Mouse (Mus musculus): Measurements from ENCODE around the gene Tcirg1.

The Tcirg1 gene

DNA sequence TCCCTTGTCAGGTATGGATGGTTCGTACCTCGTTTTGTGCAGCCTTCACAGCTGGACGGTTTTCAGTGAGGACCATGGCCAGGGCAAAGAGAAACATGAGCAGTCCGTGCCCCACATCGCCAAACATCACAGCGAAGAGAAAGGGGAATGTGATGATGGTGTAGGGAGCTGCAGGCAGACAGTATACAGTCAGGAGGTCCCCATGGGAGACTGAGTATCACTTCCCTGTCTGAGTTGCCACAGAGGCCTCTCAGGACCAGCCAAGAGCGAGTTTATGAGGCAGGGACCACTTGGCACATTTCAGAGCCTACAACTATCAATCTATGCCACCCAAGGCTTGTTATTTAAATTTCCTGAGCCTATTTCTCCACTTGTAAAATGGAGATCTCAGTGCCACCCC lies 8.0 kb downstream of the Tcirg1 start:
- DNase-seq (ENCODE audit: low read depth, low spot score), result no peak

DNA sequence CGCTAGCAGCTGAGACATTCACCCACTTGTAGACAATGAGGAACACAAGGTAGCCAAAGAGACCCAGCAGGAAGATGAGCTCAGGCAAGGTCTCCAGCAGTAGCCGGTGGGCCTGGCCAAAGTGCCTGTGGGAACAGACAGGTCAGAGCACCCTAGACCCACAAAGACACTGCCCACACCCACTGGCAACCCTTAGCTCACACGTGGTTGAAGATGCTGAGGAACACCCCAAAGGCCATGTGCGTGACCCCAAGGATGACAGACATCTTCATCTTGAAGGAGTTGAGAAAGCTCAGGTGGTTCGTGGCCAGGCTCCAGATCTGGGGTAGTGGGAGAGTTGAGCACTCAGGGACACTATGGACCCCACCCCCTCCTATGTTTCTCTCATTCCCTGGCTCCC lies 9.4 kb downstream of the Tcirg1 start:
- DNase-seq (ENCODE audit: low read depth, low spot score), result no peak

DNA sequence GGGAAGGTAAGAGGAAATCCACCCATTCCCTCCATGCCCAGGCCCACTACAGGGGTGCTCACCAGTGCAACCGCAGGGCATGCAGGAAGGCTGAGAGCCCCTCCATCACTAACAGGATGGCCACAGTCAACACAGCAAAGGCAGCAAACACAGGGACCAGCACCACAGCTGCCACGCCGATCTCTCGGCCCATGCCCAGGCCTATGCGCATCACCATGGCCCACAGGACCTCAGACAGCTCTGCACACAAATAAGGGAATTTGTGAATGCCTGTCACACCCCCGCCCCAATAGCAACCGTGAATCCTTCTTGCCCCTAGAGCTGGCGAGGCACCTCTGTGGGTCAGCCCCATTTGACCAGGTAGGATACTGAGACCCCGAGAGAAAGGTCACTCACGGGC lies 10.7 kb downstream of the Tcirg1 start:
- no peak for DNase-seq (ENCODE audit: low read depth, low spot score)

DNA sequence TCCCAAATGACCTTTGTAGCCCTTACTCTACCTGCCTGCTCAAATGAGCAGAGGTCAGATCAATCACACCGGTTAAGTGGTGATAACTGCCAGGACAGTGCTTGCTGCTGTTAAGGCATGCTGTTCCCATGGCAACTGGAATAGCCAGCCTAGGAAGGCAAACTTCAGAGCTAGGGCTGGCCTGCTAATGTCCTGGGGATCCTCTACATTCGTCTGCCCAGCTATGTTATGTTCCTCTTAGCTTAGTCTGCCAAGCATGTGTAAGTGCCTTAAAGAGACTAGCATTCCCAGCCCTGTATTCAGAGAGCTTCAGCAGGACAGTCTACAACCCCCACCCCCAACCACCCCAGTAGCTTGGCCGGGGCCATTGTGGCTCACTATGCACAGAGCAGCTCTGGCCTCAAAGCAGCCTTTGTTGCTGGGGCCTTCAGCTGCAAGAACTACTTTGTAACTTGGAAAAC lies 11.7 kb downstream of the Tcirg1 start:
- peak; percentile 57 for DNase-seq (ENCODE audit: low read depth, low spot score)

DNA sequence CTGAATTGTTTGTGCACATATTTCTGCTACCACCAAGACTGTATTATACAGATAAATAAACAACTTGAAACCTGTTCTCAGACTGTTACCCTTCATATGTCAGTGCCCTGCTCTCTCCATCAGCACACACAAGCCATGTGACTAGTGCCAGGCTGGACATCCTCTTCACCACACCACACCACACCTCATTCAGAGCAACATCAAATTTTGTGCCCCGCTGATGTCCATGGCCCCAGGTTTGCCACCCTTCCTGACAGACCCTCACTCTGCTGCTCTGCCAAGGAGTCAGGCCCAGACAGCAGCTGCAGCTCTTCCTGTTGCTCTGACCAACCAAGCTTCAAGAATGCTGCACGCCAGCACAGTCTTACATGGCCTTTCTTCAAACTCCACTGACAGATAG lies 12.6 kb downstream of the Tcirg1 start:
- DNase-seq (ENCODE audit: low read depth, low spot score), result no peak

DNA sequence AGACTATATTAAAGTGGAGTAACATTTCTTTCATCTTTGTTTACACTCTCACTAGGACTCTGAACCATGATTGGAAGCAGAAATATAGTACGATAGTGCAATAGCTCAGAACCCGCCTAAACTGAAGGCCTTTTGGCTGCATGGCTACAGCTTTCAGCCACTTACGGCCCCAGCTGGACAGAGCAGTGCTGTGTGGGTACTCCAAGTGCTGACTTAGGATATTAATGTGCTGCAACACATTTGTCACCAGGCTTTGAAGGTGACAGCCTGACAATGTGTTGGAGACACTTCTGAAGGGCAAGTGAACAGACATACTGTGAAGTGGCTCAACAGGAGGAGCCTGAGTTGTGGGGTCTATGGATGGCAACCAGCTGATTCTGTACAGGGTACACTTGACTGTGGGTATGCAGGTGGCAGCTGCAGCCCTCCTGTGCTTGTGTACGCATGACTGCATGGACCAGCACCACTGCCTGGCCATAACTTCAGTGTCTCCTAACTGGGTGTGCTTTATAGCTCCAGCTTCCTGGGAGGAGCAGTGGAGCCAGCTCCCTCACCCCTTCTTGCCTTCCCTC lies 13.3 kb downstream of the Tcirg1 start:
- DNase-seq (ENCODE audit: low read depth, low spot score), result no peak

DNA sequence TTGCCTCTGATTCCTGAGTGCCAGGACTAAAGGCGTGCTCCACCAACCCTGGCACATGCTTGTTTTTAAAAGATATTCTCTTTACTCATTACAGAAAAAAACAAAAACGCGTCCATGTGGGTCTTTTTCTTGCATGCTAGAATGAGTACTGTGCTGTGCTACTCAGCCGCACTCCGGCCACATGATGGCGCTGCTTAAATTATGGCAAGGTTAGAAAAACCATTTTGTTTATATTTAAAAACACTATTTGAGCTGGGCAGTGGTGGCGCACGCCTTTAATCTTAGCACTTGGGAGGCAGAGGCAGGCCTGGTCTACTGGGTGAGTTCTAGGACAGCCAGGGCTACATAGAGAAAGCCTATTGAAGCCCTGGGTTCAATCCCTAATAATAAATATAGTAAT lies 16.8 kb downstream of the Tcirg1 start:
- DNase-seq (ENCODE audit: low read depth, low spot score), result no peak

DNA sequence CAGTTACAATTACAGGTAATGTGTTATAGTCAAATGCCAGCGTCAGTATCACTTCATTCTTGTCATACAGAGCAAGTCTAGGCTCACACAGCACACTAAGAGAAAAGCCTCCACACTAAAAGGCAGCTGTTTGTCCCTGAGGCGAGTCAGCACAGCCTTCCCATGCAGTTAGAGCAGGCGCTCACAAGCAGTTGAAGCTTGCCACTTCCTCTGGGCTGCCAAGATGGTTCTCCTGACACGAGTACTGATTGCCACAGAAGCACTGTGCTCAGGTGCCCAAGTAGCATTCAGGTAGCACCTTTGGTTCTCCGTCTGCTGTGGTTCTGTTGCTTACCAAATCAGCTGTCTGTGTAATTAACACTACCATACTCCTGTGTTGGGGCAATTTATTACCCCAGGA lies 17.8 kb downstream of the Tcirg1 start:
- DNase-seq (ENCODE audit: low read depth, low spot score), result no peak

DNA sequence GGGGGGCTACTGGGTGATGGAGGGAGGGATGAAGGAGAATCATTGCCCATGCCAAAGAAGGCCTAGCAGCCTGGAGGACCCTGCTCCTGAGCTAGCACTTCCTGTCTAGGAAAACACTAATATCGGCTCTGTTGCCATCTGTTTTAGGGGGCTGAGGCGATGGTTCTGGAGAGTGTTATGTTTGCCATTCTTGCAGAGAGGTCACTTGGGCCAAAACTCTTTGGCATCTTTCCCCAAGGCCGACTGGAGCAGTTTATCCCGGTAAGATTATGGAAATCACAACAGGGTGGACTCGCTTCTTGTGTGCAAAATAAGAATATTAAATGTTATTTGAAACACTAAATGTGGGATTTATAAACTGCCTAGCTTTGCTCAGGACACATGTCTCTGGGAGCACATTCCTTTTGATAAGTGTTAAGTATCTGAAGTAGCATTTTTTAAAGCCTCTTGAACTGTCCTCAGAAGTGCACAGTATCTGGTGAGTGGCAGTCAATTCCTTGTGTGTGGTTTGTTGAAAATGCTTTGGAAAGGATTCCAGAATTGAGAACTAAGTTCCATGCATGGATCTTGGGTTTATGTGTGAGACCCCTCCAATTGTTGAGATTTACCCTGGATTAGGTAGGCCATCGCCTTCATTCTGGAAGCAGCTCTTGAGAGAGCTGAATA lies 22.5 kb downstream of the Tcirg1 start:
- DNase-seq (ENCODE audit: low read depth, low spot score), result no peak

DNA sequence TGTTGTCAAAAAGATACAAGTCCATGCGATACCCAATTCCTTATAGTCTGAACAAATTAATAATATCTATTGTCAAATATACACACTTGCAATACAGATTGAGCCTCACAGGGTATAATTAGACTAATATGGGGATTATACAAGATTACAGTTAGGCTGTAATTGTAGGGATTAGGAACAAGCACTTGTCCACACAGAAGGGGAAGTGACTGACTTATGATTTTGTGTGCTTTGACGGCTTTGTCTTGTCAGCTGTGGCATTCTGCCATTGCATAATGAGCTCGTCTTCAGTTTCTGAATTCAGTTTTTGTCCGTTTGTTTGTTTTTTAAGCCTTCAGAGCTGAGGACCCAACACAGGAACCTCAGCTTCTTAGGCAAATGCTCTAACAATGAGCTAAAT lies 24.7 kb downstream of the Tcirg1 start:
- no peak for DNase-seq (ENCODE audit: low read depth, low spot score)

DNA sequence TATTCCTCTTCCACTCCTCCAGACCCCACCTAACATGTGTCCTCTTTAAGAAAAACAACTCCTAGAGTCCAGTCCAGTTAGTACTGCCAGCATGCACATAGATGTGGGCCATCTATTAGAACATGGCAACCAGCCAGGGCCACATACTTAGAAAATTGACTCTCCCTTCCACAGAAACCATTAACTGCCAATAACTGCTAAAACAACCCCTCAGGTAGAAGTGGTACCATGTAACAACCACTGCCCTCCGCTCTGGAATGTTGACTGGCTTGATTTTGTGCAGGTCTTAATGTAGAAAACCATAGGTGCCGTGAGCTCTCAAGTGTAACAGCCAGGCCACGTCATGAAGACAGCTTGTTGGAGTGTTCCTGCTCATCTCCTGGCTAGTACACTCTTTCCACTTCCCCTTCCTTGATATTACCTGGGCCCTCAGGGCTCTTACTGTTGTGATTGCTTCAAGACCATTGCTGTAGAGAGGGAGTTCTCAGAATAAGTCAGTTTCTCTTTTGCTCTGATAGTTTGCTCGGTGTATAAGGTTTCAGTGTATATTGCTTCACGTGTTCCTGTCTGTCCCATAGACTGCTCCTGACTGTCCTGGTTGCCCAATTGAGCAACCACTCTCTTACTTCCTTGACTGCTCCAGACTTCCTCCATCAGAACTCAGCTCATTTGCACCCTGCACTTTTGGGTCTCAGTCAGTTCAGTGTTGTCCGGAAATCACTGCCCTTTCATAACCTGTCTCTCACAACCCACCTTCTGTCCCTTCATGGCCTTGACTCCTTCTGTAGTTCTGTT lies 26.7 kb downstream of the Tcirg1 start:
- no peak for DNase-seq (ENCODE audit: low read depth, low spot score)

DNA sequence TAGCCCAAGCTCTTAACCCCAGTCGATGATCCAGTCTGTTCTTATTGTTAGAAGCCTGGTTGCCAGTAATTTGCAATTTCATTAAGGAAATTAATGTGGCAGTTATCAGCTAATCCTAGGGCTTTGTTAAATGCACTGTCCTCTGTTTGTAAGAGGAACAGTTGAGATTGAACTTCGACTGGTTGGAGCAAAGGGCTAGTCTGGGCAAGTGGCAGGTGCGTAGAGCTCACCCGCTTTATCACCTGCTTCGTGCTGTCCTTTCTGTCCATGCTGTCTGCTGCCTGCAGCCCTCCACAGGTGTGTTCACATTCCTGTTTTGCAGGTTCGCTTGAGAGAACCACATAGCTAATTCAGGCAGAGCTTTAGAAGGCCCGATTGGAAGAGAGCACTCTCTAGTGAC lies 31.9 kb downstream of the Tcirg1 start:
- DNase-seq (ENCODE audit: low read depth, low spot score), result no peak

DNA sequence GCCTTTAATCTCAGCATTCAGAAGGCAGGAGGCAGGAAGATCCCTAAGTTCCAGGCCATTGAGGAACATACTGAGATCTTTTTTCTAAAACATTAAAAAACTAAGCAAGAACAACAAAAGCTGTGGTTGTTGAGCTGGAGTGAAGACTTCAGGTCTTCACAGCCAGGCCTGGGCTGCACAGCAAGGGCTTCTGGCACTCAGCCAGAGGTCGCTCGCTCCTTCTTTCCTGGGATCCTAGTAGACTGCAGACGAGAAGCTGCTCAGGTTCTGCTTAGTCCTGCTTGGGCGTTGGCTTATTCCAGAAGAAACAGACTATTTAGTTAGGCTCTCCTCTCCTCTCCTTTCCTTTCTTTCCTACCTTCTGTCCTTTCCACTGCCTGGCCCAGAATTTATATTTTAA lies 34.6 kb downstream of the Tcirg1 start:
- no peak for DNase-seq (ENCODE audit: low read depth, low spot score)

DNA sequence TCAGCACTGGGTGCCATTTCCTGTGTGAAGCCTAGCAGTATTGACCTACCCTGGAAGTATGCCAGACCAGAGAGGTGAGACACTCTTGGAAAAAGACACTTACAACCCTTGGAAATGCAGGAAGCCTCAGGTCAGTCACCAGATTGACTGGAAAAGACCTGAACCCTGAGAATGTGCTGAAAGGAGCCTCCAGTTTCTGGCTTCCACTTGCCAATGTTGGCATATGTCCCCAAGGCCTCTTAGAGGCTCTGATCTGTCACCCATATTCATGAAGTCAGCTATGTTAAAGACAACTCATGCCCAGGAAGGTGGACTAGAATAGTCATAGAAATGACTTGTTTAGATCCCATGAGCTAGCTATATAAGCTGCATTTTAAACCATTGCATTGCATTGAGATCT lies 35.5 kb downstream of the Tcirg1 start:
- no peak for DNase-seq (ENCODE audit: low read depth, low spot score)

DNA sequence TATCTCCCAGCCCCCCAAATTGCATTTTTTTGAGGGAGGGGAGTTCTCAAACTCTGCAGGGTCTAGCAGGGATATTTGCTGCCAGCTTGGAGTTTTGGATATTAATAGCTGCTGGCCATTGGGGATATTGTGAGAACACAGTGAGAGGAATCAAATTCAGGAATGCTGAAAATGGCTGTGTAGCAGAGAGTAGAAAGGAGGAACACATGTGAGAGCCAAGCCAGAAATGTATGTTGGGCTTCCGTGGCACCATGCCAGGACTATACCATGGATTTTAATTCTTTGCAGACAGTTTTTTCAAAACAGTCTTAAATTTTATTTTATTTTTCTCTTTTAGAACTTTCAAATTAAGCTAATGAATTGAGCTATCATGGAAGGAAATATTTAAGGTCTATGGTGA lies 38.6 kb downstream of the Tcirg1 start:
- DNase-seq (ENCODE audit: low read depth, low spot score), result no peak

DNA sequence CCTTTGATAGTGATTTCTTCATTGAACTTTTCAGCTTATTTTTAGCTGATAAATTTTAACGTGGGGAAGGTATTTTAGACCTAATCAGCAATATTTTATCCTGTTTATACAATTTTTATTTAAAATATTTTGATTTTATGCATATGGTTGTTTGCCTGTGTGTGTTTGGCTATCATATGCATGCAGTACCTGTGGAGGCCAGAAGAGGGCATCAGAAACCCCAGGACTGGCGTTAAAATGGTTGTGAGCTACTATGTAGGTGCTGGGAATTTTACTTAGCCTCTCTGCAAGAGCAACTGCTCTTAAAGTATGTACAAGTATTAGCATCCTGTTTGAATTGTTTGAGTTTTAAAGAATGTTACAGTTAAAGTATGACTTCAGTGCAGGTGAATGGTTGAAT lies 42.0 kb downstream of the Tcirg1 start:
- DNase-seq (ENCODE audit: low read depth, low spot score), result no peak

DNA sequence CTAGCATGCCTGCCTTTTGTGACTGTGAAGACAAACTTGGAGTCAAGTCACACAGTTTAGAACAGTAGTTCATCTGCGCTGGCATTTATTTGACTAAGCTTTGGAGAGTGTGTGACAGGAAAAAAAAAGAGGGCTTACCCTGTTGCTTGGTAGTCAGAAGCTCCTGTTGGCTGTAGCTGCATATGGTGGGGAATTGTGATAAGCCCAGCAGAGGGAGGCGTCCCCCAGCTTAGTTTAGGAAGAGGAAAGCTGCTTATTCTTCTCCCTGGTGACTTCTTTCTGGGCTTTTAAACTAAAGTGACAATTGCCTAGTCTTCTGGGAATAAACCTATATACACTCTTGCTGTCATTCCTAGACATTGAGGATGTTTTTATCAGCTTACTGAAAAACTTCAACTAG lies 44.2 kb downstream of the Tcirg1 start:
- DNase-seq (ENCODE audit: low read depth, low spot score), result no peak

DNA sequence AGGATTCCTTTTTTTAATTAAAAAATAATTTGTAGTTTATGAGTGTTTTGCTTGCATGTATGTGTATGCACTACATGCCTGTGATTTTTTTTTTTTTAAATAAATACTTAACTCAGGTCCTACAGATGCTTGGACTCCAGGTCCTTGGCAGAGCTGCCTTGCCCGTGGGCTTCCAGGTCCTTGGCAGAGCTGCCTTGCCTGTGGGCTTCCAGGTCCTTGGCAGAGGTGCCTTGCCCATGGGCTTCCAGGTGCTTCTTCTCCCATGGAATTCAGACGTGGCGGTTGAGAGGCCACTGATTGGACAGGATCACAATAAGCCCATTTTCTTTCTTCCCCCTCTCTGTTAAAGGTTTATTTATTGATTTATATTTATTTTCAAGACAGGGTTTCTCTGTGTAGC lies 49.7 kb downstream of the Tcirg1 start:
- DNase-seq (ENCODE audit: low read depth, low spot score), result no peak

DNA sequence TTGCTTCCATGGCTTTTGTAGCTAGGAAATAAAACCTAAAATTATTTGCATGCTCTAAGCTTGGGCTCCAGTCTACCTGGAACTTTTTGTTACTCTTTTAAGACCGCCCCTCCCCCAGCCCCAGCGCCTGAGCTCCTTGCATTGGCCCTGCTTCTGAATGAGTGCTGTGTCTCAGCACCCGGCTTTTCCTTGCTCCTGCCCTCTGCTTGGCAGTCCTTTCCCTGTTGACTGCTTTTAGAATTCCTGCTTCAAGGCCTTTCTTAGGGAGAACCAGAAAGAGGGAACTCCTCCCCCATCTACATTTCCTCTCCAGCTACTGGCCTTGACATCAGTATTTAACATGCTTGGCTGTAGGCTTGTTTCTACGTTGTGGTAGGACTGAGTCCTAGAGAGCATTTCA lies 51.3 kb downstream of the Tcirg1 start:
- DNase-seq (ENCODE audit: low read depth, low spot score), result no peak

DNA sequence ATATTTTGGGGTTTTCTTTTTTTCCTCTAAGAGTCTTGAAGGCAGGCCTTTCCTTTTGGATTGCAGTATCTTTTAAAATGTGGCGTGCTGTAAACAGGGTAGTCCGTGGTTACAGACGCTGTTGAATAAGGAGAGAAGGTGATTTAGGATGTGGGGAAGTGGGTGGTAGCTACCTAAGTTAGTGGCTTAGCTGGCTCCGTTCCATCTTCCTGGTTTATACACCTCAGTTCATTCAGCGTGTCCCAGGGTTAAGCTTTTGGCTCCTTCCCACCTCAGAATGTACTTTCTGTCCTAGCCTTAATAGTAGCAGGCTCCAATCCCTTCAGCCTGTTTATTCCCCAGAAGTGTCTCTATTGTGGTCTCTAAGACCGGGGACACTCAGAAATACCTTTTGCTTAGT lies 51.8 kb downstream of the Tcirg1 start:
- no peak for DNase-seq (ENCODE audit: low read depth, low spot score)

DNA sequence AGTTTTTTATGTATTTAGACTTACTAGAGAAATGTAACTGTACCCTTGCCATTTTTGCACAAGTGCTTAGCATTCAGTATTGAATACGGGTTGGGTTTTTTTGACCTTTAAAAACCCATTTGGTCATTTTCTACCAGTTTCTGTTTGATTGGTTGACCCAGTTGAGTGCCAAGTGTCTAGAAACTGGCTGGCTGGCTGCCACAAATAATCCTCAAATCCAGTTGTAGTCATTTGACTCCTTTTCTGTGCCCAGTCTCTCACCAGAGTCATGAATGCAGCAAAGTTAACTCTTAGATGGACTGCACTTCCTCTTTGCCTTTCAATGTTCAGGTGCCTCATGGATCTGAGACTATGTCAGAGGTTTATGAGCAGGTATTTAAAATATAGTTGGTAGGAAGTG lies 53.0 kb downstream of the Tcirg1 start:
- DNase-seq (ENCODE audit: low read depth, low spot score), result no peak

DNA sequence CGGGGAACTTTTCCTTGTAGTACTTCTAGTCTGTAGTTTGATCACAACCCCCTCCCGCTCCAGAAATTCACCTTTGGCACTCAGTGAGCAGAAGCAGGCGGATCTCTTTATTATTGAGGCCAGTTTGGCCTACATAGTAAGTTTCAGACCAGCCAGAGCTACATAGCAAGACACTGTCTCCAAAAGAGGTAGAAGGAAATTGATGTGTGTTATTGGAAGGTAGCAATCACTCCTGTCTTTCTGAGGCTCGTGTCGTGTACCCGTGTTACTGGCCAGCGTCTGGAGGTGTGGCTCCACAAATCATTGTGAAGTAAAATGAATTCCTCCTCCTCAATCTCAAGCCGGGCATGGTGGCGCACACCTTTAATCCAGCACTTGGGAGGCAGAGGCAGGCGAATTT lies 53.8 kb downstream of the Tcirg1 start:
- DNase-seq (ENCODE audit: low read depth, low spot score), result no peak

Measured in mesoderm, embryonic 11.5 days (tissue).